Mouse (Mus musculus) C2C12 (cell line): ENCODE data around the gene Srp9.

Source experiments
- CTCF ChIP-seq: IDR thresholded peaks from one replicate; pipeline ENCODE4 v1.5.1; 2011; ENCODE audit not compliant: control insufficient read depth, insufficient read depth, insufficient read length
- MAX ChIP-seq: IDR thresholded peaks from one replicate; pipeline ENCODE4 v1.6.1; 2011; ENCODE audit warnings: mild to moderate bottlenecking, control low read depth
- MYOD1 ChIP-seq: IDR thresholded peaks from one replicate; pipeline ENCODE4 v1.6.1; 2011; ENCODE audit warnings: low read depth; ENCODE audit not compliant: control insufficient read depth, insufficient read length

DNA sequence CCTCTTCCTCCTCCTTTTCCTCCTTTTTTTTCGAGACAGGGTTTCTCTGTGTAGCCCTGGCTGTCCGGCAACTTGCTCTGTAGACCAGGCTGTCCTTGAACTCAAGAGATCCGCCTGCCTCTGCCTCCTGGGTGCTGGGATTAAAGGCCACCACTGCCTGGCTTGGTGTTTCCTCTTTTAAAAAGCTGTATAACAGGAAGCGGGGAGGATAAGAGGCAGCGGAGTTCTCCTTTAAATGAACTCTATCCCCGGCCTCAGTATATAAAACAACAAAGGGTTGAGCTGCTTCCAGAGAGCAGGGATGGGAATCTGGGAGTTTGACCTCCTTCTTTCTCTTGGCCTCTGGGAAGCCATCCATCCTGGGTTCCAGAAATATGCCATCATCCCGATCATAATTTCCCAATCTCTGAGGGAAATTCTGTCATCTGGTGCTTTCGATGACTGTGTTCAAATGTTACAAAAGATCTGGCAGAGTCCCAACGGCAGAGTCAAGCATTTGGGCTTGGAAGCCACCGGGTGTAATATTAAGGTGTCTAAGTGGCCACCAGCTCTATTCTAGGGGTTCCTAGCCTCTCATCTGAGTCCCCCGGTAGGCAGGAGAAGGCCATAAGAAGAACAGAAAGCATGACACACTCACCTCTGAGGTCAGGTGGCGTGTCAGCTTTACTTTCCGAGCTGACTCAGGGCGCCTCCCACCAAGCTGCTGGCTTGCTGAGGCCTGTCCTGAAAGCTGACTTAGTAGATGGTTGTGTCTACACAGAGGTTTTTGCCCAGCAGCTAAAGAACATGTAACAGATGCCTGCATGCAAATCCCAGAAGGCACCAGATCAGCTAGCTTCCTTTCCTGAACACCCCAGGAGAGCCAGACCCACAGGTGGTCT, 36.5 kb upstream of the Srp9 start:
- TF ChIP-seq CTCF (no peak), MAX (no peak), MYOD1 (no peak)
